Mouse (Mus musculus): ENCODE results near the gene Glp2r. TPM values are rescaled to one million over a fixed set of nuclear protein-coding genes. Genes with fewer than 3 reads are reported as not detected.

The Glp2r gene
- polyA plus RNA-seq, 1 experiment from 2014 or later, result not detected

- Histone ChIP-seq H3K4me2 (replicated peaks) (no peak overlapping the region), H3K9me3 (no peaks in the 10 kb centered on the region), H3K27me3 (replicated peaks) (no peaks in the 10 kb centered on the region), H3K27ac (no peak overlapping the region), H3K36me3 (no peaks in the 10 kb centered on the region), H3K9ac (no peak overlapping the region), H3K4me1 (no peaks in the 10 kb centered on the region), H3K4me3 (no peak overlapping the region)
- 51% methylated on average over 7 of the region's 7 CpGs for WGBS
- no peak for ATAC-seq (ENCODE audit: low FRiP score, low read depth)
Measured at GRCm38 (mm10) chr11:67722399-67723156, 48.4 kb downstream of the Glp2r start.

GRCm38 (mm10) chr11:67721485-67721884, 49.5 kb downstream of the Glp2r start:
- WGBS, result 92% methylated on average over 5 of the region's 5 CpGs
- H3K27ac ChIP-seq, result no peak overlapping the region
- no peak overlapping the region for H3K4me2 ChIP-seq (replicated peaks)
- H3K9me3 ChIP-seq, result no peaks in the 10 kb centered on the region
- no peaks in the 10 kb centered on the region for H3K4me1 ChIP-seq
- no peaks in the 10 kb centered on the region for H3K36me3 ChIP-seq
- H3K4me3 ChIP-seq, result no peak overlapping the region
- no peak for ATAC-seq (ENCODE audit: low FRiP score, low read depth)
- H3K27me3 ChIP-seq (replicated peaks), result no peaks in the 10 kb centered on the region
- no peak overlapping the region for H3K9ac ChIP-seq

- H3K9me3 ChIP-seq, result no peaks in the 10 kb centered on the region
- ATAC-seq (ENCODE audit: low FRiP score, low read depth), result no peak
Measured at GRCm38 (mm10) chr11:67715382-67715781, 55.6 kb downstream of the Glp2r start.

GRCm38 (mm10) chr11:67712976-67713375, 58.0 kb downstream of the Glp2r start:
- ATAC-seq (ENCODE audit: low FRiP score, low read depth), result no peak
- no peak overlapping the region for H3K9ac ChIP-seq
- H3K27ac ChIP-seq, result no peak overlapping the region
- H3K4me2 ChIP-seq (replicated peaks), result no peak overlapping the region
- no peaks in the 10 kb centered on the region for H3K4me1 ChIP-seq
- H3K9me3 ChIP-seq, result no peaks in the 10 kb centered on the region
- 86% methylated on average over 4 of the region's 4 CpGs for WGBS
- no peak overlapping the region for H3K4me3 ChIP-seq
- H3K36me3 ChIP-seq, result no peaks in the 10 kb centered on the region
- H3K27me3 ChIP-seq (replicated peaks), result no peaks in the 10 kb centered on the region

More at GRCm38 (mm10) chr11:67715382-67715781, 55.6 kb downstream of the Glp2r start:
- H3K4me2 ChIP-seq (replicated peaks), result no peak overlapping the region
- no peaks in the 10 kb centered on the region for H3K4me1 ChIP-seq
- H3K27me3 ChIP-seq (replicated peaks), result no peaks in the 10 kb centered on the region
- no peaks in the 10 kb centered on the region for H3K36me3 ChIP-seq
- no peak overlapping the region for H3K27ac ChIP-seq
- 91% methylated on average over 4 of the region's 4 CpGs for WGBS
- no peak overlapping the region for H3K9ac ChIP-seq
- H3K4me3 ChIP-seq, result no peak overlapping the region

GRCm38 (mm10) chr11:67694703-67695376, 76.1 kb downstream of the Glp2r start, which contains the start of gene Rcvrn:
Gene Rcvrn (plus strand): TSS chr11:67695326.
- H3K27me3 ChIP-seq (replicated peaks), result no peaks in the 10 kb centered on the region
- 79% methylated on average over 7 of the region's 7 CpGs for WGBS

GRCm38 (mm10) chr11:67686109-67686508, 84.8 kb downstream of the Glp2r start:
- Histone ChIP-seq H3K27me3 (replicated peaks) (no peaks in the 10 kb centered on the region), H3K9me3 (no peaks in the 10 kb centered on the region), H3K36me3 (no peaks in the 10 kb centered on the region), H3K4me1 (no peaks in the 10 kb centered on the region), H3K27ac (no peak overlapping the region), H3K9ac (no peak overlapping the region), H3K4me3 (no peak overlapping the region), H3K4me2 (replicated peaks) (no peak overlapping the region)
- no peak for ATAC-seq (ENCODE audit: low FRiP score, low read depth)
- WGBS, result 69% methylated on average over 2 of the region's 2 CpGs

More at GRCm38 (mm10) chr11:67694703-67695376, 76.1 kb downstream of the Glp2r start, which contains the start of gene Rcvrn:
- ATAC-seq (ENCODE audit: low FRiP score, low read depth), result no peak
- no peak within 1 kb of the TSS for H3K4me3 ChIP-seq
- H3K36me3 ChIP-seq, result no peaks in the 10 kb centered on the region
- no peak within 1 kb of the TSS for H3K27ac ChIP-seq
- H3K9me3 ChIP-seq, result no peaks in the 10 kb centered on the region
- H3K4me1 ChIP-seq, result no peaks in the 10 kb centered on the region
- H3K4me2 ChIP-seq (replicated peaks), result no peak within 1 kb of the TSS
- H3K9ac ChIP-seq, result no peak within 1 kb of the TSS

- Histone ChIP-seq H3K27ac (no peak overlapping the region), H3K27me3 (replicated peaks) (no peaks in the 10 kb centered on the region), H3K36me3 (no peaks in the 10 kb centered on the region), H3K4me2 (replicated peaks) (no peak overlapping the region), H3K4me3 (no peak overlapping the region), H3K9me3 (no peaks in the 10 kb centered on the region), H3K4me1 (no peaks in the 10 kb centered on the region), H3K9ac (no peak overlapping the region)
- WGBS, result 89% methylated on average over 3 of the region's 3 CpGs
- no peak for ATAC-seq (ENCODE audit: low FRiP score, low read depth)
Measured at GRCm38 (mm10) chr11:67681871-67682270, 89.1 kb downstream of the Glp2r start.

- 78% methylated on average over 2 of the region's 2 CpGs for WGBS
- Histone ChIP-seq H3K9me3 (no peaks in the 10 kb centered on the region), H3K4me3 (no peak overlapping the region), H3K36me3 (no peaks in the 10 kb centered on the region), H3K4me2 (replicated peaks) (no peak overlapping the region), H3K4me1 (no peaks in the 10 kb centered on the region), H3K9ac (no peak overlapping the region), H3K27ac (no peak overlapping the region), H3K27me3 (replicated peaks) (no peaks in the 10 kb centered on the region)
- no peak for ATAC-seq (ENCODE audit: low FRiP score, low read depth)
Measured at GRCm38 (mm10) chr11:67679930-67680329, 91.0 kb downstream of the Glp2r start.

- Histone ChIP-seq H3K9me3 (no peaks in the 10 kb centered on the region), H3K36me3 (no peaks in the 10 kb centered on the region), H3K27me3 (replicated peaks) (no peaks in the 10 kb centered on the region), H3K27ac (no peak overlapping the region), H3K9ac (no peak overlapping the region), H3K4me1 (no peaks in the 10 kb centered on the region), H3K4me3 (no peak overlapping the region), H3K4me2 (replicated peaks) (no peak overlapping the region)
- ATAC-seq (ENCODE audit: low FRiP score, low read depth), result no peak
- 76% methylated on average over 5 of the region's 5 CpGs for WGBS
Measured at GRCm38 (mm10) chr11:67679300-67679699, 91.7 kb downstream of the Glp2r start.

GRCm38 (mm10) chr11:67675562-67676540, 95.1 kb downstream of the Glp2r start:
- Histone ChIP-seq H3K4me1 (no peaks in the 10 kb centered on the region), H3K36me3 (no peaks in the 10 kb centered on the region), H3K27ac (no peak overlapping the region), H3K9ac (no peak overlapping the region), H3K4me2 (replicated peaks) (no peak overlapping the region), H3K9me3 (no peaks in the 10 kb centered on the region), H3K4me3 (no peak overlapping the region), H3K27me3 (replicated peaks) (no peaks in the 10 kb centered on the region)
- peak; percentile 85 for ATAC-seq (ENCODE audit: low FRiP score, low read depth)
- 64% methylated on average over 12 of the region's 12 CpGs for WGBS

- no peaks in the 10 kb centered on the region for H3K36me3 ChIP-seq
- H3K27ac ChIP-seq, result no peak overlapping the region
- no peaks in the 10 kb centered on the region for H3K27me3 ChIP-seq (replicated peaks)
- no peaks in the 10 kb centered on the region for H3K4me1 ChIP-seq
- no peak overlapping the region for H3K9ac ChIP-seq
- H3K4me2 ChIP-seq (replicated peaks), result no peak overlapping the region
- H3K4me3 ChIP-seq, result no peak overlapping the region
- WGBS, result 75% methylated on average over 5 of the region's 5 CpGs
- H3K9me3 ChIP-seq, result no peaks in the 10 kb centered on the region
- ATAC-seq (ENCODE audit: low FRiP score, low read depth), result no peak
Measured at GRCm38 (mm10) chr11:67672140-67672539, 98.8 kb downstream of the Glp2r start.

- no peaks in the 10 kb centered on the region for H3K4me1 ChIP-seq
- H3K9ac ChIP-seq, result no peak overlapping the region
- H3K36me3 ChIP-seq, result no peaks in the 10 kb centered on the region
- ATAC-seq (ENCODE audit: low FRiP score, low read depth), result no peak
- 94% methylated on average over 6 of the region's 6 CpGs for WGBS
- H3K27me3 ChIP-seq (replicated peaks), result no peaks in the 10 kb centered on the region
- no peak overlapping the region for H3K4me2 ChIP-seq (replicated peaks)
- no peak overlapping the region for H3K27ac ChIP-seq
- H3K9me3 ChIP-seq, result no peaks in the 10 kb centered on the region
- no peak overlapping the region for H3K4me3 ChIP-seq
Measured at GRCm38 (mm10) chr11:67670031-67670430, 100.9 kb downstream of the Glp2r start.

All from neural tube, embryonic 12.5 days (tissue).